Mouse (Mus musculus): ENCODE measurements around the gene Zfp579. TPM values are rescaled to one million over a fixed set of nuclear protein-coding genes. Genes with fewer than 3 reads are reported as not detected.

The Zfp579 gene
- polyA plus RNA-seq, 2 experiments from 2014 or later, result 2.9 to 5.3 TPM

- no peak for ATAC-seq
Observed at GRCm38 (mm10) chr7:4957361-4957760, 38.6 kb downstream of the Zfp579 start.

DNA sequence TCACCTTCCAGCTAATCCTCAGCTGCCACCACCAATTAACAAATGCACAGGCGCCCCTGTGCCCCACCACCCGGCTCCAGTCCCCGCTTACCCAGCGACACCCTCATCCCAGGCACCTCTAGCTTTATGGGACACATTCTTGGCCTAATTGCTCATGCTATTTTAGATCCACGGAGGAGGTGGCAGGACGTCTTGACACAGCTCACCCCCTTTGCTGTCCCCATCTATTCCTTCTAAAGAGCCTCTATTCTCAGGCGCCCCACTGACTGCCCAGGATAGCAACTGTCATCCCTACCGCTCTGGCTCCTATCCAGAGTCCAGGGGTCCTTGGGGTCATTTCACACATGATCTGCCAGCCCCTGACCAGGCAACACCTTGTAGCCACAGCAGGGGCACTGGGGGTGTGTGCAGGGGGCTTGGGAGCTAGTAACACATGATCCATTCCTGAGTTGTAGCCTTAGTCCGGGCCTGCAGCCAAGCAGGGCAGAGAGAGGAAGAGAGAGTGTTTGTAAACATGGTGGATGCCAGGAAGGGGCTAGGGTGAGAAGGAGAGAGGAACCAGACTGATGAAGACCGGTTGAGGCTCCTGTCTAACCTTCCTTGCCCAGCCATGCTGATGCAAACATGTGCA is 42.0 kb downstream of the Zfp579 start:
- no peak for ATAC-seq

DNA sequence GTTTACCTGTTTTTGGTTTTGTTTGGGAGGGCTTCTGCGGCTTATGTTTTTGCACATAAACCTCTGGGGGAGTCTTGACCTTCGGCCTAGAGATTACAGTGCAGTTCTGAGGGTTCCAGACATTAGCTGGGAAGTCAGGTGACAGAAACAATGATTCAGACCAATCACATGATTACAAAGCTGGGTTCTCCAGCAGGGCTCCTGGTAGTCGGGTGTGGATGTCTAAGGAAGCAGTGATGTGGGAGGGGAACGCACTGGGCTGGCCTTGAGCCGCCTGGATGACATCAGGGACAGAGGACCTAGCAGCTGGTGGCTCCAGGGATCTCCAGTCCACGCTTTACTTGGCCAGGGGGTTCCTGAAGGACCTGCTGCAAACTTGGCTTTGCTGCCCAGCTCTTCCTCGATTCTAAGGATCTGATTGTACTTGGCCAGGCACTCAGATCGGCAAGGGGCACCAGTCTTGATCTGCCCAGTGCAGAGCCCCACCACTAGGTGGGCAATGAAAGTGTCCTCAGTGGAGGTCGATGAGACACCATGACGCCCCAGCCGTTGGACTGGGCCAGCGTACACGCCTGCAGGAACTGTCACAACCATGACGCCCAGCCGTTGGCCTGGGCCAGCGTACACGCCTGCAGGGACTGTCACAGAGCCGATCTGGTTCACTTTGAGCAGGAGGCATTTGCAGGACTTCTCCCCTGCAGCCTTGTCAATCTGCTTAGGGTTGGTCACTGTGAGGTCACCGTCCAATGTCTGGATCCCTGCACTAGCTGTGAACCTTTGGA is 45.2 kb downstream of the Zfp579 start:
- ATAC-seq, result no peak

GRCm38 (mm10) chr7:4948386-4948785 is 47.6 kb downstream of the Zfp579 start:
- ATAC-seq, result peak; percentile 72

GRCm38 (mm10) chr7:4947855-4948254 is 48.1 kb downstream of the Zfp579 start:
- no peak for ATAC-seq

DNA sequence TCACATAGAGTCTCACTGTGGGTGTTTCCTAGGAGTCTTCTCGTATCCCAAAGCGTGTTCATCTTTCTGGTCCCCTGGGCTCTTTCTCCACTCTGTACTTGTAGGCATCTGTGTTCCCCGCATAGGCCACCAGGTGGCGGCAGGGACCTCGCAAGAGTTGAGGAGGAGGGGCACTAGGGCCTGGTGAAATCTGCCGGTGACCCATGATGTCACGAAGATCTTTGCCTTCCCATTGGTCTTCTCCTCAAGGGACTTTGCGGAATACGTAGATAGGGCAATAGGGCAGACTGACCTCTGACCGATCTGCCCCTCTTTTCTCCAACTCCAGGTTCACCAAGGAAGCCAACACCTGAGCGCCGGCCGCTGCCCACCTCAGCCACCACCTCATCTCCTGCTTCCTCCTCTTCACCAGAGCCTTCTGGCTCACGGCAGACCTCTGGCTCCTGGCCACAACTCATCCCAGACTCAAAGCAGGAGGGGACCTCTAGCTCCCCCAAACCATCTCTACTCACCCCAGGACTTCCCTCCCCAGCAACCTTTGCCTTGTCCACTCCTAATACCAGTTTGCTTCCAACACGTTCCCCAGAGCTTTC is 52.6 kb downstream of the Zfp579 start:
- peak; percentile 90 for ATAC-seq

GRCm38 (mm10) chr7:4942673-4943072 is 53.3 kb downstream of the Zfp579 start:
- no peak for ATAC-seq

- peak; percentile 45 for ATAC-seq
Observed at GRCm38 (mm10) chr7:4940068-4940479, 55.9 kb downstream of the Zfp579 start.

- peak; percentile 38 for ATAC-seq
Observed at GRCm38 (mm10) chr7:4938456-4938855, 57.5 kb downstream of the Zfp579 start.

- ATAC-seq, result no peak
Observed at GRCm38 (mm10) chr7:4937392-4937791, 58.6 kb downstream of the Zfp579 start.

GRCm38 (mm10) chr7:4936832-4937231 is 59.1 kb downstream of the Zfp579 start:
- no peak for ATAC-seq

DNA sequence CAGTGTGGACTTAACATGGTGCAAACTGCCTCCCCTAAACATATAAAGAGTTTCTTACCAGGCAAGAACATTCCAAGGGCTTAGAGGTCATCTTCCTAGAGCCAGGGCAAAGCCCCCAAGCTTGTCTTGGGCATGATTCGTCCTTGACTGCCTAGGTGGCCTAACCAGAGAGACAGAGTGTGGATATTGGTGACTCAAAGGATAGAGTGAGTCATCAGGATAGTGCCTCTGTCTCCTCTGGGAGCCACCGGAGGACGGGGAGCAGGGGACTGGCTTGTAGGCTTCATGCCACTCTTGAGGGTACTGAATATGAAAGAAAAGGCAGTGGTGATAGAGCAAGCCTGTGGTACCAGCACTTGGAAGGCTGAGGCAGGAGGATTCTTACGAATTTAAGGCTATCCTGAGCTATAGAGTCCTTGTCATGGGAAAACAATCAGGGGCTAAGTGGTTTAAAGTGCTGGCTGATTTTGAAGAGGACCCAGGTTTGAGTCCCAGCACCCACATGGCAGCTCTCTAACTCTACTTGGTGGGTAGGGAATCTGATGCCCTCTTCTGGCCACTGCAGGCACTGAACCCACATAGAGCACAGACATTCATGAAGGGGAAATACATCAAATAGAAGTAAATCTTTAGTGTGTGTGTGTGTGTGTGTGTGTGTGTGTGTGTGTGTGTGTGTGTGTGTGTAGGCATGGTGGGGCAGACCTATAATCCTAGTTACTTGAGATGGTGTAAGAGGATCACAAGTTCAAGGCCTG is 61.6 kb downstream of the Zfp579 start:
- no peak for ATAC-seq

Other genes with a start within 250 kb of the Zfp579 start
- 1 to 10 TPM; 2.1 to 4.5 TPM for gene Cox6b2, start 243.1 kb downstream of the Zfp579 start, polyA plus RNA-seq (2017; shearing (Covaris generic))
- not detected for gene Fam71e2, start 224.9 kb downstream of the Zfp579 start, polyA plus RNA-seq (2017; shearing (Covaris generic))
- not detected for gene Il11, start 213.3 kb downstream of the Zfp579 start, polyA plus RNA-seq (2017; shearing (Covaris generic))
- gene Tmem190, start 213.2 kb downstream of the Zfp579 start, polyA plus RNA-seq (2017; shearing (Covaris generic)), result not detected
- gene Tmem238, start 206.5 kb downstream of the Zfp579 start, polyA plus RNA-seq (2017; shearing (Covaris generic)), result 1 to 10 TPM in 1 of 2 experiments, not detected in 1; 1.2 TPM
- gene Rpl28, start 203.3 kb downstream of the Zfp579 start, polyA plus RNA-seq (2017; shearing (Covaris generic)), result 100 to 1,000 TPM; 460 to 740 TPM
- gene Ube2s, start 183.6 kb downstream of the Zfp579 start, polyA plus RNA-seq (2017; shearing (Covaris generic)), result 10 to 100 TPM; 39.3 to 43.6 TPM
- gene Shisa7, start 151.5 kb downstream of the Zfp579 start, polyA plus RNA-seq (2017; shearing (Covaris generic)), result under 1 TPM in 1 of 2 experiments, not detected in 1; 0.09 TPM
- gene Isoc2b, start 125.9 kb downstream of the Zfp579 start, polyA plus RNA-seq (2017; shearing (Covaris generic)), result 10 to 100 TPM; 34.4 to 50.2 TPM
- gene Isoc2a, start 119.0 kb downstream of the Zfp579 start, polyA plus RNA-seq (2017; shearing (Covaris generic)), result under 1 TPM; 0.20 to 0.69 TPM
- not detected for gene Gm36210, start 89.6 kb downstream of the Zfp579 start, polyA plus RNA-seq (2017; shearing (Covaris generic))
- gene Zfp628, start 80.9 kb downstream of the Zfp579 start, polyA plus RNA-seq (2017; shearing (Covaris generic)), result 1 to 10 TPM; 1.9 TPM
- gene Nat14, start 74.1 kb downstream of the Zfp579 start, polyA plus RNA-seq (2017; shearing (Covaris generic)), result not detected
- gene Ssc5d, start 70.4 kb downstream of the Zfp579 start, polyA plus RNA-seq (2017; shearing (Covaris generic)), result under 1 TPM in 1 of 2 experiments, not detected in 1; 0.10 TPM
- gene Sbk2, start 31.8 kb downstream of the Zfp579 start, polyA plus RNA-seq (2017; shearing (Covaris generic)), result not detected
- gene Sbk3, start 25.0 kb downstream of the Zfp579 start, polyA plus RNA-seq (2017; shearing (Covaris generic)), result not detected
- gene Zfp524, start 18.3 kb upstream of the Zfp579 start, polyA plus RNA-seq (2017; shearing (Covaris generic)), result 10 to 100 TPM; 33.3 to 55.4 TPM
- 10 to 100 TPM in 1 of 2 experiments, 1 to 10 TPM in 1; 8.1 to 10.1 TPM for gene Fiz1, start 18.5 kb upstream of the Zfp579 start, polyA plus RNA-seq (2017; shearing (Covaris generic))
- gene Gm44973, start 19.3 kb upstream of the Zfp579 start, polyA plus RNA-seq (2017; shearing (Covaris generic)), result 10 to 100 TPM in 1 of 2 experiments, 1 to 10 TPM in 1; 5.6 to 19.0 TPM
- 1 to 10 TPM; 3.5 to 5.3 TPM for gene Zfp865, start 24.2 kb upstream of the Zfp579 start, polyA plus RNA-seq (2017; shearing (Covaris generic))
- under 1 TPM in 1 of 2 experiments, not detected in 1; 0.60 TPM for gene Ccdc106, start 24.4 kb upstream of the Zfp579 start, polyA plus RNA-seq (2017; shearing (Covaris generic))
- gene 4632433K11Rik, start 38.0 kb upstream of the Zfp579 start, polyA plus RNA-seq (2017; shearing (Covaris generic)), result not detected
- 1 to 10 TPM; 2.5 to 3.1 TPM for gene Zfp784, start 42.3 kb upstream of the Zfp579 start, polyA plus RNA-seq (2017; shearing (Covaris generic))
- gene Zfp580, start 55.4 kb upstream of the Zfp579 start, polyA plus RNA-seq (2017; shearing (Covaris generic)), result 1 to 10 TPM; 1.2 to 2.8 TPM
- gene U2af2, start 66.0 kb upstream of the Zfp579 start, polyA plus RNA-seq (2017; shearing (Covaris generic)), result 10 to 100 TPM; 24.2 to 30.1 TPM
- gene Epn1, start 84.1 kb upstream of the Zfp579 start, polyA plus RNA-seq (2017; shearing (Covaris generic)), result 1 to 10 TPM; 7.0 to 8.3 TPM
- not detected for gene Rfpl4, start 120.8 kb upstream of the Zfp579 start, polyA plus RNA-seq (2017; shearing (Covaris generic))
- under 1 TPM in 1 of 2 experiments, not detected in 1; 0.58 TPM for gene Rasl2-9, start 129.8 kb upstream of the Zfp579 start, polyA plus RNA-seq (2017; shearing (Covaris generic))
- gene Vmn1r55, start 153.5 kb upstream of the Zfp579 start, polyA plus RNA-seq (2017; shearing (Covaris generic)), result under 1 TPM in 1 of 2 experiments, not detected in 1; 0.05 TPM
- gene Vmn1r56, start 200.6 kb upstream of the Zfp579 start, polyA plus RNA-seq (2017; shearing (Covaris generic)), result not detected
- not detected for gene Vmn1r57, start 222.3 kb upstream of the Zfp579 start, polyA plus RNA-seq (2017; shearing (Covaris generic))